Mouse (Mus musculus): ENCODE measurements around the gene Tnnt2.

GRCm38 (mm10) chr1:135892233-135892632, 56.1 kb downstream of the Tnnt2 start:
- TF ChIP-seq CTCF (IDR thresholded peaks at IDR 0.05) (no peak), POLR2A (IDR thresholded peaks at IDR 0.05; ENCODE audit: insufficient read depth, low read depth, low read length) (no peak), EP300 (IDR thresholded peaks at IDR 0.05; ENCODE audit: insufficient read depth, low read depth, low read length) (no peak)

Measured in heart, adult 2 months (tissue).